Mouse (Mus musculus) urinary bladder, postnatal 25 days (tissue): ENCODE measurements around the gene Stk40.
A peak's percentile ranks its signal among the peaks of the same experiment; 100 is the strongest.

ENCODE experiments used
- DNase-seq: peaks from one replicate; pipeline ENCODE4 v3.0.0; 2022; ENCODE audit warnings: low spot score

Gene Stk40

GRCm38 (mm10) chr4:126097711-126098253, 6.0 kb upstream of the Stk40 start:
- DNase-seq, result no peak

- DNase-seq, result no peak
Measured at GRCm38 (mm10) chr4:126099365-126099764, 4.4 kb upstream of the Stk40 start.

- no peak for DNase-seq
Measured at GRCm38 (mm10) chr4:126100764-126101163, 3.0 kb upstream of the Stk40 start.

- peak; percentile 40 for DNase-seq
Measured at GRCm38 (mm10) chr4:126102061-126102841, 1.5 kb upstream of the Stk40 start.

GRCm38 (mm10) chr4:126103057-126103581, 638 bp upstream of the Stk40 start:
- DNase-seq, result peak; percentile 88

- peak; percentile 34 for DNase-seq
Measured at GRCm38 (mm10) chr4:126104261-126105075, 711 bp downstream of the Stk40 start.

GRCm38 (mm10) chr4:126105131-126105783, 1.5 kb downstream of the Stk40 start:
- DNase-seq, result no peak

- DNase-seq, result no peak
Measured at GRCm38 (mm10) chr4:126108061-126108740, 4.4 kb downstream of the Stk40 start.

- DNase-seq, result no peak
Measured at GRCm38 (mm10) chr4:126109613-126110373, 6.0 kb downstream of the Stk40 start.

- peak; percentile 77 for DNase-seq
Measured at GRCm38 (mm10) chr4:126110374-126111152, 6.8 kb downstream of the Stk40 start.

GRCm38 (mm10) chr4:126111153-126111549, 7.4 kb downstream of the Stk40 start:
- no peak for DNase-seq

GRCm38 (mm10) chr4:126113243-126113642, 9.5 kb downstream of the Stk40 start:
- no peak for DNase-seq

GRCm38 (mm10) chr4:126113943-126114342, 10.2 kb downstream of the Stk40 start:
- DNase-seq, result peak; percentile 60

GRCm38 (mm10) chr4:126115411-126115810, 11.7 kb downstream of the Stk40 start:
- no peak for DNase-seq

GRCm38 (mm10) chr4:126115871-126116521, 12.2 kb downstream of the Stk40 start:
- no peak for DNase-seq

- DNase-seq, result no peak
Measured at GRCm38 (mm10) chr4:126117116-126117515, 13.4 kb downstream of the Stk40 start.

GRCm38 (mm10) chr4:126118651-126119050, 14.9 kb downstream of the Stk40 start:
- DNase-seq, result no peak

GRCm38 (mm10) chr4:126119051-126119450, 15.3 kb downstream of the Stk40 start:
- DNase-seq, result no peak

GRCm38 (mm10) chr4:126120052-126120451, 16.3 kb downstream of the Stk40 start:
- no peak for DNase-seq
